Mouse (Mus musculus): ENCODE results near the gene Klf12.

DNA sequence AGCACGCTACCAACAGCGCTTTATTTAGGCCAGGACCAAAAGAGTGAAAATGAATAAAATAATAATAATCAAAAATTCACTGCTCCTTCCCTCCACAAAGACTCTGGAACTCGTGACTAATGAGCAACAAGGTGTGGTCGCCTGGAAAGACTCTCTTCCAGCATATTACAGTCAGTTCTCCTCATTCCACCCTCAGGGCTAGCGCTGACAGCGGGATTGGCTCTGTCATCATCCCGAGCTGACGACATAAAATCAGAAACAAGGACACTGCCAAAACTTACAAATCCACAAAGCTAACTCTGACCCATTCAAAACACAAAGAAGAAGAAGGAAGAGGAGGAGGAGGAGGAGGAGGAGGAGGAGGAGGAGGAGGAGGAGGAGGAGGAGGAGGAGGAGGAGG is 136.8 kb downstream of the Klf12 start:
- TF ChIP-seq CTCF (IDR thresholded peaks at IDR 0.05; ENCODE audit: low read depth) (no peak), EP300 (IDR thresholded peaks at IDR 0.05; ENCODE audit: low read depth) (no peak)
